Mouse (Mus musculus): ENCODE measurements around the gene Avpi1. TPM values are rescaled to one million over a fixed set of nuclear protein-coding genes. Genes with fewer than 3 reads are reported as not detected.

Gene Avpi1
- polyA plus RNA-seq, 1 experiment from 2014 or later: 12.9 TPM

DNA sequence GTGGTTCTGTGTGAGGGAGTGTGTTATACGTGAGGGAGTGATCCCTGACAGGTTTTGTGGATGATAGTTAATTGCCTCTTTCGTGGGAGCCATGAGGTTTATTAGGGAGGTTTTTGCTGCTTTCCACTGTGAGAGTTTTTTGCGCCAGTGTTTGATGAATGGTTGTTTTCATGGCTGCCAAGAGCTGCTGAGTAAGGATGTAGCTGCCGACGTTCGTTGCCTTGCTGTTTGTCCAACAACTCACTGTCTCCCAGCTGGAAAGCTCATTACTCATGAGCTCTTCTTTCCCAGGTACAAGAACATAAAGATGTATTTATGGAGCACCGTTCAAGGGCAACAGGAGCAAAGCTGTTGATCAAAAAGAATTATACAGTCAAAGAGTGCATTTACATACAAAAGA lies 35.3 kb upstream of the Avpi1 start:
- DNase-seq (ENCODE audit: low spot score, missing footprints): no peak
- WGBS: 74% methylated on average over 7 of the region's 7 CpGs
- no peaks in the 10 kb centered on the region for H3K36me3 ChIP-seq (ENCODE audit: control insufficient read depth, insufficient read depth, low read length)
- H3K4me3 ChIP-seq (ENCODE audit: low read depth, low read length): no peak overlapping the region
- H3K9ac ChIP-seq (ENCODE audit: low read length): no peak overlapping the region
- no peaks in the 10 kb centered on the region for H3K27me3 ChIP-seq (ENCODE audit: control insufficient read depth, insufficient read depth, low read length)
- ATAC-seq (ENCODE audit: low FRiP score): no peak
- no peaks in the 10 kb centered on the region for H3K9me3 ChIP-seq (ENCODE audit: control insufficient read depth, low read length)
- no peak overlapping the region for H3K27ac ChIP-seq (ENCODE audit: low read depth, low read length)
- no peak overlapping the region for H3K4me2 ChIP-seq
- no peaks in the 10 kb centered on the region for H3K4me1 ChIP-seq (ENCODE audit: control insufficient read depth, insufficient read depth, low read length)

DNA sequence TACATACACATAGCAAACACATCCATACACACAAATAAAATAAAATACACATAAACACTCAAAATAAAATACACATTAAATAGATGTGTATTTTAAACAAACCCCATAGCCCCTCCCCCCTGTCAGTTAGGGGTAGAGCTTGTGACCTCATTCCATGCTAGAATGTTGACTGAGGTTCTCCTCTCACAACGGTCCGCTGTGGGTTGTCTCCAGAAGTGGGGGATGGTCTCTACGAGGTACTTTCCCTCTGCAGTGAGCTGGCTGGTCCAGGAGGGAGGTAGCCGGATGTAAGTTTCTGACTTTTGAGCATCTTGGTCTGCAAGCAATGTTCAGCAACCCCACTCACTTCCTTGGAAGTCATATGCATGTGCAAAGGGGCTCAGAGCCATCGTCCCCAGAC lies 34.9 kb upstream of the Avpi1 start, which contains the start of gene Zfyve27:
Gene Zfyve27 (plus strand): TSS at position 188 of the 400 bp plus-strand sequence.
- DNase-seq (ENCODE audit: low spot score, missing footprints) (no peak), ATAC-seq (ENCODE audit: low FRiP score) (no peak)
- Histone ChIP-seq H3K9ac (ENCODE audit: low read length) (no peak within 1 kb of the TSS), H3K4me2 (no peak within 1 kb of the TSS), H3K27ac (ENCODE audit: low read depth, low read length) (no peak within 1 kb of the TSS), H3K4me1 (ENCODE audit: control insufficient read depth, insufficient read depth, low read length) (no peaks in the 10 kb centered on the region), H3K4me3 (ENCODE audit: low read depth, low read length) (no peak within 1 kb of the TSS), H3K36me3 (ENCODE audit: control insufficient read depth, insufficient read depth, low read length) (no peaks in the 10 kb centered on the region), H3K27me3 (ENCODE audit: control insufficient read depth, insufficient read depth, low read length) (no peaks in the 10 kb centered on the region), H3K9me3 (ENCODE audit: control insufficient read depth, low read length) (no peaks in the 10 kb centered on the region)
- WGBS: 80% methylated on average over 5 of the region's 5 CpGs

DNA sequence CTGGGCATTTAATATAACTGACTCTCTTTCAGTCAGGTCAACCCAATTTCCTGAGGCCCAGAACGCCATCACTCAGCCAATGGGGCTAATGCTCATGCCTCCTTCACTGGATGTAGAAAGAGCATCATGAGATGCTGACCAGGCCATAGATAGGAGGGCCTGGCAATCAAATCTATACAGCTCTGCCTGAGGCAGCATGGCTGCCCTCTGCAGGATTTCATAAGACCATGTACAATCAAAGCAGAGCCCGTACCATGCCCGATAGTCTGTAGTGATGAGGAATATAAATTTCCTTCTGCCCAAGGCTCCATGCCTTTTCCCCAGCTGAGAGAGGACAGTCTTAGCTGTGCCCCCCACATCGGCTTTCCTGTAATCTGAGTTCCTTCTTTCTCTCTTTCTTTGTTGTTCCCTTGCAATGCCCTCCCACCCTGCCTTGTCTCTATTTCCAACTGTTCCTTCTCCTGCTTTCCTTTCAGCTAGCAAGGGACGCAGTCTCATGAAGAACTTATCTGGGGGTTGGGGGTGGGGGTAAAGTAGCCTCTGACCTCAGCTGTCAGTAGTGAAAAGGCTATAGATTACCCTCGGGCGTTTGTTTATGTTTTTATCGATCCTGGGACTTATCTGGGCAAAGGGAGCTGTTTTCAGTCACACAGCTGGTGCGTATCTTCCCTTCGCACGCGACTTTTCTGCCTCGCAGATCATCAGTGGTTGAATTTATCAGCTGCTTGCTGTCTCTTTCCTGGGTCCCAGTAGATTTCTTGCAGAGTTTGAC lies 29.6 kb upstream of the Avpi1 start:
- H3K9ac ChIP-seq (ENCODE audit: low read length): no peak overlapping the region
- 64% methylated on average over 13 of the region's 13 CpGs for WGBS
- DNase-seq (ENCODE audit: low spot score, missing footprints): no peak
- no peak overlapping the region for H3K4me2 ChIP-seq
- no peaks in the 10 kb centered on the region for H3K36me3 ChIP-seq (ENCODE audit: control insufficient read depth, insufficient read depth, low read length)
- no peaks in the 10 kb centered on the region for H3K4me1 ChIP-seq (ENCODE audit: control insufficient read depth, insufficient read depth, low read length)
- H3K4me3 ChIP-seq (ENCODE audit: low read depth, low read length): no peak overlapping the region
- 0 out of 2 replicates have a peak, but pooled peaks have one; percentile 14 for ATAC-seq (ENCODE audit: low FRiP score)
- H3K27ac ChIP-seq (ENCODE audit: low read depth, low read length): peak overlapping the region; percentile 57
- H3K9me3 ChIP-seq (ENCODE audit: control insufficient read depth, low read length): no peaks in the 10 kb centered on the region
- H3K27me3 ChIP-seq (ENCODE audit: control insufficient read depth, insufficient read depth, low read length): no peaks in the 10 kb centered on the region

DNA sequence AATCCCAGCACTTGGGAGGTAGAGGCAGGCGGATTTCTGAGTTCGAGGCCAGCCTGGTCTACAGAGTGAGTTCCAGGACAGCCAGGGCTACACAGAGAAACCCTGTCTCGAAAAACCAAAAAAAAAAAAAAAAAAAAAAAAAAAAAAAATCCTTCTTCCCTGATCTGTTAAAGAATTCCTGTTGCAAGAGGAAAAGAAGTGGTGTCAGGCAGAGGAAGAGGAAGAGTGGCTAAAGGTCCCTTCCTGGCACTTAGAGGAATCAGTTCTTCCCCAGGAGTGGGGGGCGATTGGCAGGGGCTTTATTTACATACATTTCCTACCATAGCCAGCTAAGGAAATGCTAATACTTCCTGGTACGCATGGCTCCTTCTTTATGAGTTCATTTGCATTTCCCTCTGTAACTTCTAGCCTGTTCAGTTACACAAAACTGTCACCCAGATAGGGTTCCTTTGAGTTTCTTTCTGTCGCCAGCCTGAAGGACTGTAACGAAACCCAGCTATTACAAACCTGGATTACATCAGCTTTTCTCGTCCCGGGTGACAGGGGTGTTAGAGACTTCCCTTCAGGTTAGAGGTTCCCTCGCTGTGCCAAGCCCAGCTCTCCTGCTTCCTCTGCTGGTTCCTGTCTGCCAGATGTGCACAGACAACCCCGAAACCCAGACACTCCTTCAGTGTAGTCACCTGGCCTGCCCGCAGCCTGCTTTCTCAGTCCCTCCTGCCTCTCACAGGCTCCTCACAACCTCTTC lies 28.8 kb upstream of the Avpi1 start:
- no peak overlapping the region for H3K9ac ChIP-seq (ENCODE audit: low read length)
- H3K27ac ChIP-seq (ENCODE audit: low read depth, low read length): peak overlapping the region; percentile 57

DNA sequence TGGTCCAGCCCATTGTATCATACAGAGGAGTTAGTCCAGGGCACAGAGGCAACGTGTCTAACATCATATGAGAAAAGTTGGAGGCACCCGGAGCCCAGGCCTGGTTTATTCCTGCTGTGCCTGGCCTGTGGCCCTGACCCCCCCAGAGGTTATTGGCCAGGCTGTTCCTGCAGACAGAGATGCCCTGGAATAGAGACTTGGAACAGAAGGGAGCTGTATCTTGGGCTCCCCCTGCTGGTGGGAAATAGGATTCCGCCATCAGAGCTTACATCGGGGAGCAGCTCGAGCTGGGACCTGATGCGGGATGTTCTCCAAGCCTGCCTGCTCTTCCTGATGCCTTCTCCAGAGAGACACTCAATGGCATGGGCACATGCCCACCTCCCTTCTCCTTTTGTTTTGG lies 23.1 kb upstream of the Avpi1 start:
- peaks cover 5% of the 10 kb centered on the region for H3K4me1 ChIP-seq (ENCODE audit: control insufficient read depth, insufficient read depth, low read length)
- DNase-seq (ENCODE audit: low spot score, missing footprints): peak; percentile 98
- H3K4me2 ChIP-seq: no peak overlapping the region
- 0 out of 2 replicates have a peak, but pooled peaks have one; percentile 41 for ATAC-seq (ENCODE audit: low FRiP score)
- WGBS: 10% methylated on average over 6 of the region's 6 CpGs
- no peaks in the 10 kb centered on the region for H3K36me3 ChIP-seq (ENCODE audit: control insufficient read depth, insufficient read depth, low read length)
- peaks cover 18% of the 10 kb centered on the region for H3K27me3 ChIP-seq (ENCODE audit: control insufficient read depth, insufficient read depth, low read length)
- H3K9me3 ChIP-seq (ENCODE audit: control insufficient read depth, low read length): no peaks in the 10 kb centered on the region
- H3K27ac ChIP-seq (ENCODE audit: low read depth, low read length): no peak overlapping the region
- no peak overlapping the region for H3K9ac ChIP-seq (ENCODE audit: low read length)
- H3K4me3 ChIP-seq (ENCODE audit: low read depth, low read length): no peak overlapping the region

More for the DNA sequence above, 28.8 kb upstream of the Avpi1 start:
- H3K4me1 ChIP-seq (ENCODE audit: control insufficient read depth, insufficient read depth, low read length): no peaks in the 10 kb centered on the region
- H3K27me3 ChIP-seq (ENCODE audit: control insufficient read depth, insufficient read depth, low read length): no peaks in the 10 kb centered on the region
- DNase-seq (ENCODE audit: low spot score, missing footprints): no peak
- no peaks in the 10 kb centered on the region for H3K36me3 ChIP-seq (ENCODE audit: control insufficient read depth, insufficient read depth, low read length)
- no peak overlapping the region for H3K4me3 ChIP-seq (ENCODE audit: low read depth, low read length)
- no peaks in the 10 kb centered on the region for H3K9me3 ChIP-seq (ENCODE audit: control insufficient read depth, low read length)
- no peak overlapping the region for H3K4me2 ChIP-seq
- no peak for ATAC-seq (ENCODE audit: low FRiP score)
- WGBS: 77% methylated on average over 12 of the region's 12 CpGs

DNA sequence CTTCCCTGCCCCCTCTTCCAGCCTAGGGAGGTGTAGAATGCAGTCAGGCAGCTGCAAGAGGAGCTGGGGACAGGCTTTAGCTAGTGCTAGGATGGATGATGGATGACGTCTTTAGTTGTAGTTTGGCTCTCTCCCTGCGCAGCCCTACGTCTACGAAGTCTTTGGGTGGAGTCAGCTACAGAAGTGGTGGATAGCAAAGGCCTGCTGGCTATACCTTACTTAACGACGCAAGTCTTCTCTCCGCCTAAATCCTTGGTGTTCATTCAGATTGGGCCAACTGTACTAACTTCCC lies 19.7 kb upstream of the Avpi1 start:
- DNase-seq (ENCODE audit: low spot score, missing footprints) (no peak), ATAC-seq (ENCODE audit: low FRiP score) (no peak)
- Histone ChIP-seq H3K36me3 (ENCODE audit: control insufficient read depth, insufficient read depth, low read length) (no peaks in the 10 kb centered on the region), H3K4me1 (ENCODE audit: control insufficient read depth, insufficient read depth, low read length) (peaks cover 5% of the 10 kb centered on the region), H3K9ac (ENCODE audit: low read length) (peak overlapping the region; percentile 73; the same call in 1 of the 2 replicates), H3K27me3 (ENCODE audit: control insufficient read depth, insufficient read depth, low read length) (peaks cover 28% of the 10 kb centered on the region), H3K4me3 (ENCODE audit: low read depth, low read length) (peak overlapping the region; percentile 59), H3K27ac (ENCODE audit: low read depth, low read length) (no peak overlapping the region), H3K4me2 (peak overlapping the region; percentile 81), H3K9me3 (ENCODE audit: control insufficient read depth, low read length) (no peaks in the 10 kb centered on the region)
- 20% methylated on average over 7 of the region's 7 CpGs for WGBS

DNA sequence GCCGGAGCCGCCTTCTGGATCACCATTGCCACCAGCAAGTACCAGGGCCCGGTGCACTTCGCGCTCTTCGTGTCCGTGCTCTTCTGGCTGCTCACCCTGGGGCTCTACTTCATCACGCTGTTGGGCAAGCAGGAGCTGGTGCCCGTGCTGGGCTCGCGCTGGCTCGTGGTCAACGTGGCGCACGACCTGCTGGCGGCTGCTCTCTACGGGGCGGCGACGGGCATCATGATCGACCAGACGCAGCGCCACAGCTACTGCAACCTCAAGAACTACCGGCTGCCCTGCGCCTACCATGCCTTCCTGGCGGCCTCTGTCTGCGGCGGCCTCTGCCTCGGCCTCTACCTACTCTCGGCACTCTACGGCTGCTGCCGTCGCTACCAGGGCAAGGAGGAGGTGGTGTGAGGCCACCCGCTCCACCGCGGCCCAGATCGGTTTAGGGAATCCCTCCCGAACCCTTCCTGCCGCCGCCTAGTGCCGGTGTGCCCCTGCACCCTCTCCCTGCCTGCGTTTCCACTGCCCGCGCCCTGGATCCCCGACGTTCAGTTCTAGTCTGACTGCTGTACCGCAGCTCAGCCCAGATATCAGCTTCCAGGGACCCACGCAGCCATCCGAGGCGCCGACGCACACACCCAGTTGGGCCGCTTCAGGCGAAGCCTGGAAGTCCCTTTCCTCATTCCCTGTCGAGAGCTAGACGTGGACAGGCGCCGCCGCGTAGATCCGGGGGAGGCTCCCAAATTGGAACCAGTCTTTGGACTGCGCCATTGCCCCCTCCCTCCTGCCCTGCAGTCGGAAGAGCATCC lies 19.1 kb upstream of the Avpi1 start:
- WGBS: under 1% methylated on average over 63 of the region's 63 CpGs
- ATAC-seq (ENCODE audit: low FRiP score) (peak; percentile 41; the same call in 1 of the 2 replicates), DNase-seq (ENCODE audit: low spot score, missing footprints) (peak; percentile 96)
- H3K4me3 ChIP-seq (ENCODE audit: low read depth, low read length): peak overlapping the region; percentile 59
- H3K9me3 ChIP-seq (ENCODE audit: control insufficient read depth, low read length): no peaks in the 10 kb centered on the region
- peak overlapping the region; percentile 81 for H3K4me2 ChIP-seq
- H3K9ac ChIP-seq (ENCODE audit: low read length): peak overlapping the region; percentile 73
- H3K4me1 ChIP-seq (ENCODE audit: control insufficient read depth, insufficient read depth, low read length): peaks cover 5% of the 10 kb centered on the region
- no peaks in the 10 kb centered on the region for H3K36me3 ChIP-seq (ENCODE audit: control insufficient read depth, insufficient read depth, low read length)
- H3K27ac ChIP-seq (ENCODE audit: low read depth, low read length): no peak overlapping the region
- peaks cover 28% of the 10 kb centered on the region for H3K27me3 ChIP-seq (ENCODE audit: control insufficient read depth, insufficient read depth, low read length)

DNA sequence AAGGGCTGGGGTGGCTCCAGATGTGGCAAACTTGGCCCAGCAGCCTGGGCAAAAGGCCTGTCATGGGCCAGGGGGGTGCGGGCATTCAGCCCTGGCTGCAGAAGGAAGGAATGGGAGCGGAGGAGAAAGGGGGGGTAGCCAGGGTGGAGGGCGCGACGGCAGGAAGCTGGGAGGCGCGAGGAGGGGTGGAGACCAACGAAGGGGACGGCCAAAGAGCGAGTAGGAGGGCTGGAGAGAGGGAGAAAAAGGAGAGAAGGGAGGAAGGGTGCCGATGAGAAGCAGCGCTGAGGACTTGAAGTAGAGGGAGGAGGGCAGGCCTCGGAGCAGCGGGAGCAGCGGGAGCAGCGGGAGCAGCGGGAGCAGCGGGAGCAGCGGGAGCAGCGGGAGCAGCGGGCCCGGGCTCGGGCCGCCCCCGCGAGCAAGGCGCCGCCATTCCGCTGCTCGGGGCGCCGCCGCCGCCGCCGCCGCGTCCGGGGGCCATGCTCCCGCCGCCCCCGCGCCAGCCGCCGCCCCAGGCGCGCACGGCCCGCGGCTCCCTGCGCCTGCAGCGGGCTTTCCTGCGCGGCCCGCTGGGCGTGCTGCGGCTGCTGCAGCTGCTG lies 18.4 kb upstream of the Avpi1 start, which contains the start of gene Marveld1:
Gene Marveld1 (plus strand): TSS at position 231 of the 599 bp plus-strand sequence.
- under 1% methylated on average over 40 of the region's 57 CpGs for WGBS
- peak within 1 kb of the TSS; percentile 73 for H3K9ac ChIP-seq (ENCODE audit: low read length)
- peaks cover 28% of the 10 kb centered on the region for H3K27me3 ChIP-seq (ENCODE audit: control insufficient read depth, insufficient read depth, low read length)
- H3K4me3 ChIP-seq (ENCODE audit: low read depth, low read length): peak within 1 kb of the TSS; percentile 59
- DNase-seq (ENCODE audit: low spot score, missing footprints): peak; percentile 92
- H3K9me3 ChIP-seq (ENCODE audit: control insufficient read depth, low read length): no peaks in the 10 kb centered on the region
- peaks cover 5% of the 10 kb centered on the region for H3K4me1 ChIP-seq (ENCODE audit: control insufficient read depth, insufficient read depth, low read length)
- peak within 1 kb of the TSS; percentile 81 for H3K4me2 ChIP-seq
- no peak within 1 kb of the TSS for H3K27ac ChIP-seq (ENCODE audit: low read depth, low read length)
- no peaks in the 10 kb centered on the region for H3K36me3 ChIP-seq (ENCODE audit: control insufficient read depth, insufficient read depth, low read length)
- ATAC-seq (ENCODE audit: low FRiP score): peak; percentile 42; the same call in 1 of the 2 replicates
